Mouse (Mus musculus) limb, embryonic 12.5 days (tissue): Measurements from ENCODE around the gene Parp11. TPM values are rescaled to one million over a fixed set of nuclear protein-coding genes. Genes with fewer than 3 reads are reported as not detected.

Experiments
- ATAC-seq: fragments of 200-750 bp; cut with Nextera tagmentation; 2 replicates; pipeline ENCODE4 v1.8.0; 2017; ENCODE audit warnings: low read depth, moderate TSS enrichment; ENCODE audit not compliant: insufficient number of reproducible peaks, insufficient read depth, low FRiP score, low TSS enrichment
- H3K27ac ChIP-seq: fragments of 300-500 bp; sonication (generic); 2 replicates; pipeline ENCODE4 v1.5.1; 2016; ENCODE audit warnings: mild to moderate bottlenecking, moderate library complexity
- H3K27me3 ChIP-seq: fragments of 300-500 bp; sonication (generic); 2 replicates; pipeline ENCODE4 v1.6.1; 2016; ENCODE audit warnings: mild to moderate bottlenecking, moderate library complexity
- H3K36me3 ChIP-seq: fragments of 300-500 bp; sonication (generic); 2 replicates; pipeline ENCODE4 v1.6.1; 2016; ENCODE audit warnings: mild to moderate bottlenecking, moderate library complexity
- H3K4me1 ChIP-seq: fragments of 300-500 bp; sonication (generic); replicated peaks from 2 replicates; pipeline ENCODE4 v1.6.1; 2016
- H3K4me2 ChIP-seq: fragments of 300-500 bp; sonication (generic); 2 replicates; pipeline ENCODE4 v1.6.1; 2016; ENCODE audit warnings: mild to moderate bottlenecking, moderate library complexity
- H3K4me3 ChIP-seq: fragments of 300-500 bp; sonication (generic); replicated peaks from 2 replicates; pipeline ENCODE4 v1.5.1; 2016; ENCODE audit warnings: mild to moderate bottlenecking
- H3K9ac ChIP-seq: fragments of 300-500 bp; sonication (generic); replicated peaks from 2 replicates; pipeline ENCODE4 v1.6.1; 2016; ENCODE audit warnings: mild to moderate bottlenecking, moderate library complexity
- H3K9me3 ChIP-seq: fragments of 300-500 bp; sonication (generic); 2 replicates; pipeline ENCODE4 v1.6.1; 2016; ENCODE audit warnings: mild to moderate bottlenecking, moderate library complexity
- WGBS: fragments of 180-500 bp; shearing (Covaris S2); methylation state at CpG from one replicate; pipeline ENCODE4 v1.1.7; 2016; 5-methylcytosine and 5-hydroxymethylcytosine counted together
- polyA plus RNA-seq: library from polyadenylated mRNA; unstranded; fragments of >200 nt; fragmentation: Nextera tagmentation; extraction: Ambion mirVana; gene quantifications from 2 replicates; pipeline ENCODE4 v1.2.1, GENCODE M21; 2016

Gene Parp11
- polyA plus RNA-seq, 1 experiment from 2014 or later: 35.9 TPM

GRCm38 (mm10) chr6:127431196-127431766, 15.4 kb upstream of the Parp11 start:
- Histone ChIP-seq H3K9ac (no peak overlapping the region), H3K27ac (no peak overlapping the region), H3K27me3 (no peaks in the 10 kb centered on the region), H3K4me1 (no peaks in the 10 kb centered on the region), H3K36me3 (no peaks in the 10 kb centered on the region), H3K9me3 (no peaks in the 10 kb centered on the region), H3K4me2 (no peak overlapping the region), H3K4me3 (no peak overlapping the region)
- ATAC-seq: no peak
- 52% methylated on average over 6 of the region's 6 CpGs for WGBS

GRCm38 (mm10) chr6:127433886-127434647, 12.6 kb upstream of the Parp11 start:
- no peaks in the 10 kb centered on the region for H3K4me1 ChIP-seq
- WGBS: 82% methylated on average over 9 of the region's 9 CpGs
- no peak overlapping the region for H3K9ac ChIP-seq
- H3K27me3 ChIP-seq: peaks cover under 1% of the 10 kb centered on the region; the same call in 1 of the 2 replicates
- no peaks in the 10 kb centered on the region for H3K9me3 ChIP-seq
- no peaks in the 10 kb centered on the region for H3K36me3 ChIP-seq
- H3K27ac ChIP-seq: no peak overlapping the region
- no peak for ATAC-seq
- no peak overlapping the region for H3K4me2 ChIP-seq
- no peak overlapping the region for H3K4me3 ChIP-seq

GRCm38 (mm10) chr6:127434648-127434984, 12.0 kb upstream of the Parp11 start:
- no peak for ATAC-seq
- H3K4me1 ChIP-seq: no peaks in the 10 kb centered on the region

GRCm38 (mm10) chr6:127439063-127439462, 7.6 kb upstream of the Parp11 start:
- 81% methylated on average over 3 of the region's 3 CpGs for WGBS
- Histone ChIP-seq H3K27ac (no peak overlapping the region), H3K4me3 (no peak overlapping the region), H3K4me2 (no peak overlapping the region), H3K4me1 (no peaks in the 10 kb centered on the region), H3K9ac (no peak overlapping the region), H3K36me3 (no peaks in the 10 kb centered on the region), H3K27me3 (peaks cover 9% of the 10 kb centered on the region; the same call in 1 of the 2 replicates), H3K9me3 (no peaks in the 10 kb centered on the region)
- no peak for ATAC-seq

More at GRCm38 (mm10) chr6:127434648-127434984, 12.0 kb upstream of the Parp11 start:
- Histone ChIP-seq H3K4me2 (no peak overlapping the region), H3K36me3 (no peaks in the 10 kb centered on the region), H3K27ac (no peak overlapping the region), H3K9me3 (no peaks in the 10 kb centered on the region), H3K4me3 (no peak overlapping the region), H3K27me3 (peaks cover 6% of the 10 kb centered on the region; the same call in 1 of the 2 replicates), H3K9ac (no peak overlapping the region)
- WGBS: 85% methylated on average over 4 of the region's 4 CpGs

GRCm38 (mm10) chr6:127439540-127440195, 7.0 kb upstream of the Parp11 start:
- H3K27me3 ChIP-seq: peaks cover 9% of the 10 kb centered on the region; the same call in 1 of the 2 replicates
- H3K9ac ChIP-seq: no peak overlapping the region
- H3K9me3 ChIP-seq: no peaks in the 10 kb centered on the region
- H3K4me2 ChIP-seq: no peak overlapping the region
- H3K4me3 ChIP-seq: no peak overlapping the region
- WGBS: 88% methylated on average over 5 of the region's 5 CpGs
- H3K4me1 ChIP-seq: no peaks in the 10 kb centered on the region
- no peak for ATAC-seq
- H3K36me3 ChIP-seq: no peaks in the 10 kb centered on the region
- H3K27ac ChIP-seq: no peak overlapping the region

GRCm38 (mm10) chr6:127440416-127441104, 6.1 kb upstream of the Parp11 start:
- no peak overlapping the region; the same call in 1 of the 2 replicates for H3K4me2 ChIP-seq
- 41% methylated on average over 14 of the region's 14 CpGs for WGBS
- no peak overlapping the region for H3K4me3 ChIP-seq
- H3K9ac ChIP-seq: 0 out of 2 replicates have a peak overlapping the region, but pooled peaks have one; percentile 5
- ATAC-seq: no peak
- no peaks in the 10 kb centered on the region for H3K36me3 ChIP-seq
- H3K27me3 ChIP-seq: peaks cover 9% of the 10 kb centered on the region; the same call in 1 of the 2 replicates
- H3K9me3 ChIP-seq: no peaks in the 10 kb centered on the region
- H3K4me1 ChIP-seq: no peaks in the 10 kb centered on the region
- no peak overlapping the region for H3K27ac ChIP-seq

- ATAC-seq: no peak
- H3K4me2 ChIP-seq: no peak overlapping the region
- WGBS: 73% methylated on average over 4 of the region's 4 CpGs
- H3K36me3 ChIP-seq: no peaks in the 10 kb centered on the region
- no peak overlapping the region for H3K4me3 ChIP-seq
- no peaks in the 10 kb centered on the region for H3K4me1 ChIP-seq
- H3K27ac ChIP-seq: no peak overlapping the region
- no peaks in the 10 kb centered on the region for H3K9me3 ChIP-seq
- H3K27me3 ChIP-seq: peaks cover 12% of the 10 kb centered on the region
- H3K9ac ChIP-seq: no peak overlapping the region
Measured at GRCm38 (mm10) chr6:127442584-127442983, 4.1 kb upstream of the Parp11 start.

GRCm38 (mm10) chr6:127443910-127444309, 2.7 kb upstream of the Parp11 start:
- no peak overlapping the region for H3K27ac ChIP-seq
- no peak overlapping the region for H3K4me3 ChIP-seq
- H3K9ac ChIP-seq: no peak overlapping the region
- no peak overlapping the region for H3K4me2 ChIP-seq
- no peaks in the 10 kb centered on the region for H3K4me1 ChIP-seq
- 36% methylated on average over 2 of the region's 2 CpGs for WGBS
- H3K36me3 ChIP-seq: no peaks in the 10 kb centered on the region
- no peak for ATAC-seq
- no peaks in the 10 kb centered on the region for H3K9me3 ChIP-seq
- peaks cover 22% of the 10 kb centered on the region for H3K27me3 ChIP-seq

GRCm38 (mm10) chr6:127444466-127444865, 2.2 kb upstream of the Parp11 start:
- 69% methylated on average over 4 of the region's 4 CpGs for WGBS
- no peaks in the 10 kb centered on the region for H3K4me1 ChIP-seq

GRCm38 (mm10) chr6:127447686-127448460, 1.2 kb downstream of the Parp11 start:
- no peak overlapping the region for H3K9ac ChIP-seq
- H3K27me3 ChIP-seq: peaks cover 22% of the 10 kb centered on the region
- no peaks in the 10 kb centered on the region for H3K9me3 ChIP-seq
- H3K27ac ChIP-seq: no peak overlapping the region
- peaks cover 3% of the 10 kb centered on the region; the same call in 1 of the 2 replicates for H3K4me1 ChIP-seq
- no peak overlapping the region for H3K4me2 ChIP-seq
- H3K36me3 ChIP-seq: no peaks in the 10 kb centered on the region
- no peak overlapping the region for H3K4me3 ChIP-seq
- WGBS: 63% methylated on average over 10 of the region's 10 CpGs
- no peak for ATAC-seq

More at GRCm38 (mm10) chr6:127444466-127444865, 2.2 kb upstream of the Parp11 start:
- Histone ChIP-seq H3K36me3 (no peaks in the 10 kb centered on the region), H3K4me2 (no peak overlapping the region), H3K27me3 (peaks cover 18% of the 10 kb centered on the region), H3K9ac (no peak overlapping the region), H3K9me3 (no peaks in the 10 kb centered on the region), H3K4me3 (no peak overlapping the region), H3K27ac (no peak overlapping the region)
- no peak for ATAC-seq
